Mouse (Mus musculus): ENCODE measurements around the gene Snx20.

GRCm38 (mm10) chr8:88609036-88609435, 26.9 kb downstream of the Snx20 start:
- TF ChIP-seq CTCF (IDR thresholded peaks at IDR 0.05; ENCODE audit: borderline replicate concordance, control insufficient read depth, extremely low read depth, insufficient read depth, low read length, poor library complexity) (no peak), POLR2A (IDR thresholded peaks at IDR 0.05; ENCODE audit: control insufficient read depth, extremely low read depth, insufficient read depth, low read length, poor library complexity) (no peak)

All from thymus, adult 2 months (tissue).